Mouse (Mus musculus) embryonic fibroblast, embryonic 13.5 days (primary cell): ENCODE data around the gene Trpm3. TPM values are rescaled to one million over a fixed set of nuclear protein-coding genes. Genes with fewer than 3 reads are reported as not detected.

Source experiments
- H3K27ac ChIP-seq: 2 replicates; pipeline ENCODE4 v1.5.1; 2012; ENCODE audit warnings: low read length, control low read depth, inconsistent platforms; ENCODE audit not compliant: insufficient read depth
- H3K4me1 ChIP-seq: 2 replicates; pipeline ENCODE4 v1.6.1; 2011; ENCODE audit warnings: low read length; ENCODE audit not compliant: control insufficient read depth, insufficient read depth
- H3K4me3 ChIP-seq: 2 replicates; pipeline ENCODE4 v1.5.1; 2011; ENCODE audit warnings: mild to moderate bottlenecking, control low read depth, low read length; ENCODE audit not compliant: insufficient read depth
- CTCF ChIP-seq: IDR thresholded peaks from 2 replicates; pipeline ENCODE4 v1.5.1; 2011; ENCODE audit warnings: mild to moderate bottlenecking, control low read depth, low read length, moderate library complexity, borderline replicate concordance; ENCODE audit not compliant: insufficient read depth
- POLR2A ChIP-seq: IDR thresholded peaks from 2 replicates; pipeline ENCODE4 v1.6.1; 2011; ENCODE audit warnings: low read depth, mild to moderate bottlenecking, control low read depth, low read length, moderate library complexity
- polyA plus RNA-seq: library from polyadenylated mRNA; stranded (reverse); fragments of >200 nt; gene quantifications from 2 replicates; pipeline ENCODE4 v1.2.4, GENCODE M21; 2011; ENCODE audit warnings: low read depth; ENCODE audit not compliant: missing spikeins, insufficient read length

Gene Trpm3
- polyA plus RNA-seq, 1 experiment, result 0.46 TPM

DNA sequence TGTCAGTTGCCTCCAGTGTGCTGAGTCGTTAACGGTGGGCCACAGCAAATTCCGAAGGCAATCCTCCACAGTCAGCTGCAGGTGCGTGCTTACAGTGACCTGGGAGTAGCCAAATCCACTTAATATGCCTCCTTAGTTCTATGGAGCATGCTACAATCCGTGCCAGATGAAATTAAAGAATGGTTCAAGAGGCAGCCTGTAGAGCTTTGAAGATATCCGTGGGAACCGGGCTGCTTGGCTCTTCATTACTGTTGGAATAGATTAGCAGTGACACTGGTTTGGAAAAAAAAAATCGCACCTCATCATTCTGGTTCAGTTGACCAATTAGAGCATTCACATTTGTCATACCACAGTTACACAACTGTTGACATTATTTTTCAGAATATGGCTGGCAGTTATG is 531.4 kb downstream of the Trpm3 start:
- H3K4me1 ChIP-seq, result no peaks in the 10 kb centered on the region
- H3K27ac ChIP-seq, result no peak overlapping the region
- no peak overlapping the region for H3K4me3 ChIP-seq
- no peak for TF ChIP-seq CTCF
- no peak for TF ChIP-seq POLR2A

DNA sequence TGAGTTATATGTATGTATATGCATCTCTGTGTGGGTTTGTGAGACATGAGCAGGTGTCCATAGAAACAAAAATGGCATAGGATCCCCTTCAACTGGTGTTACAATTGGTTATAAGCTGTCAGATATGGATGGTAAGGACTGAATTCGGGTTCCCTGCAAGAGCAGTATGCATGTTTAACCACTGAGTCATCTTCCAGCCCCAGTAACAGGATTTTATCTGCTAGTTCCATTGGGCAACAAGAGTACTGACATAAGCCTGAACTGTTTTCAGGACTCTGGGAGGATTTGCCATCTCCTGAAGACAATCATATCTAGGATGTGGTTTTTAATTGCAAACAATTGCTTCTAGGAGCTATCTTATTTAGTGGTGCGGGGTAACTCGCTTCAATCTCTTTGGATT is 534.0 kb downstream of the Trpm3 start:
- H3K4me3 ChIP-seq, result no peak overlapping the region
- TF ChIP-seq POLR2A, result no peak
- no peak for TF ChIP-seq CTCF
- no peak overlapping the region for H3K27ac ChIP-seq
- H3K4me1 ChIP-seq, result 0 out of 2 replicates have a peak, but pooled peaks cover 3% of the 10 kb centered on the region

DNA sequence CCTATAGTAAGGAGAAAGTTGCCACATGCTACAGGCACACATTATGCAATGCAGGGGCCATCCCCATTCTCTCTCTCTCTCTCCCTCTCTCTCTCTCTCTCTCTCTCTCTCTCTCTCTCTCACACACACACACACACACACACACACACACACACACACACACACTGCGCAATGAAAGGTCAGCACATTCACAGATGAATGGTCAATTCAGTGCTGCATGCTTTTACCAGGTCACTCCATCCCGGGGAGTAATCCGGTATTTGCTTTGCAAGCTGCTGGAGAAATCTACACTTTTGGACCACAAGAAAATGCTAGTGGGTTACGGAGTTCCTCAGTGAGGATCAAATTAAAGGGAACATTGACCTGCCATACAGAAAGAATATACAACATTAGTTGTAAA is 537.4 kb downstream of the Trpm3 start:
- H3K4me1 ChIP-seq, result 0 out of 2 replicates have a peak, but pooled peaks cover 3% of the 10 kb centered on the region
- TF ChIP-seq POLR2A (no peak), CTCF (no peak)
- H3K27ac ChIP-seq, result no peak overlapping the region
- H3K4me3 ChIP-seq, result no peak overlapping the region

DNA sequence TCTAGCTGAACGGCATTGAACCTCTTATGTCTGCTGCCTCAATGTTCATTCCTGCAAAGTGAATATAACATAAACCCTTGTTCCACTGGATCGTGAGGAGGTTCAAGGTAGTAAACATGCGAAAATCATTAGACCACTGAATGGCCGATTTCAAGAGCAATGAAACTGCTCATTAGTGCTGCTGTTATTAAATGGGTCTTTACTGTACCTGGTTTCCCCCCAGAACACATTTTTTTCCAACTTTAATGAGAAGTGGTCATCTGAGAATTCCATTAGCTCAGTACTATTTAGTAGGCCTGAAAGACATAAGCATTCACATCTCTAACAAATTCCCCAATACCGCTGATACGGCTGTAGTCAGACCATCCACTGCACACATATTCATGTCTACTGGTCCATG is 543.4 kb downstream of the Trpm3 start:
- H3K27ac ChIP-seq, result no peak overlapping the region
- no peak overlapping the region for H3K4me3 ChIP-seq
- no peak for TF ChIP-seq CTCF
- no peak for TF ChIP-seq POLR2A
- 0 out of 2 replicates have a peak, but pooled peaks cover 3% of the 10 kb centered on the region for H3K4me1 ChIP-seq

DNA sequence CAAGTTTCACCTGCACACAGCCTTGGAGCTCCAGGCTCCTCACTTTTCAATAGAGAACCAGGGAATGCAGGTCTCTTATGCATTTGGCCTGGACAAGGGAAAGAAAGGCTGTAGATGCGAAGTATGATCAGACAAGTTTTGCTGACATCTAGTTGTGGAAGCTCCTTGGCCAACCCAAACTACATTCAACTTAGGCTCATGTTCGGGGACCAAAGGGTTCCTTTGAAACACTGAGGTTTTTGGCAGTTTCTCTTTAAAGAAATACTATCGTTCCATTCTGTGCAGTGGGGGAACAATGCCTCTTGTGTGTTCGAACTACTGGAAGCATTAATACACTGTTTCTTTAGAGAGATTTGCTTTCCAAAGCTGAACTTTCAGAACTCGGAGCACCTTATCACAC is 553.1 kb downstream of the Trpm3 start:
- TF ChIP-seq CTCF, result no peak
- TF ChIP-seq POLR2A, result no peak
- no peak overlapping the region for H3K27ac ChIP-seq

DNA sequence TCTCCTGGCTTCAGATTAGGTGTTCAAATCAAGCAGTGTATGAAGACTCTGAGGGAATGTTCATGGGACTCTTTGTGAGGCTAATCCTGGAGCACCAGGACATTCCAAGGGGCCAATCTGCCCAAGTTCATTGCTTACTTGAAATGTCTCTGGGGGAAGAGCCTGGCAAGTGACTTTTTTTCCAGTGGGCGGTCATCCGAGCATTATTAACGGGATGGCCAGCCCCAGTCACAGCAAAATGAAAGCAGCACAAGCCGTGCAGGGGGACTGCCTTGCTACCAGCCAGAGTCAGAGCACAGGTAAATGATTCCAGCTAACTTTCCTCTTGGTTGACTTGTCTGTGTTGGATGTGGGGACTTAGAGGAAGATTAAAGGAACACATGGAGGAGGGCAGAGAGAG is 553.7 kb downstream of the Trpm3 start:
- Histone ChIP-seq H3K4me1 (peaks cover 3% of the 10 kb centered on the region), H3K27ac (no peak overlapping the region), H3K4me3 (no peak overlapping the region)
- no peak for TF ChIP-seq POLR2A
- no peak for TF ChIP-seq CTCF

More for the DNA sequence above, 553.1 kb downstream of the Trpm3 start:
- H3K4me1 ChIP-seq, result peaks cover 3% of the 10 kb centered on the region
- no peak overlapping the region for H3K4me3 ChIP-seq

DNA sequence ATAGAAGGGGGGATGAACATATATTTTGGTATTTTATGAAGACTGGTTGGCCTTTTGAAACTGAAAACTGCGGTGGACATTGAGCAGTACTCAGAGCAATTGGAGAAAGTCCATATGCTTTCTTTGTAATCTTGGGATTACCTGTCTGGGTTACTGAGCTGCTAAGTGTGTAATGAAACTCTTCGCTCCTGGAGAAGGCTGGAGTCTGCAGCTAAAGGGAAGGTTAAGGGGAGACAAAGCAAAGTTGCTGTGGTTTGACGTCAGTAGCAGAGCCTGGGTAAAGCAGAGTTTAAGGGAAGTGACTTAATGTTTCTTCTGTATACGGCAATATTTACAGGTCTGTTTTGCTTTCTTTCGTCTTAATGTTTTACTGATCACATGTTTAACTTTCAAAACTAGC is 554.1 kb downstream of the Trpm3 start:
- TF ChIP-seq POLR2A (no peak), CTCF (no peak)
- Histone ChIP-seq H3K27ac (no peak overlapping the region), H3K4me3 (no peak overlapping the region), H3K4me1 (peaks cover 3% of the 10 kb centered on the region)

DNA sequence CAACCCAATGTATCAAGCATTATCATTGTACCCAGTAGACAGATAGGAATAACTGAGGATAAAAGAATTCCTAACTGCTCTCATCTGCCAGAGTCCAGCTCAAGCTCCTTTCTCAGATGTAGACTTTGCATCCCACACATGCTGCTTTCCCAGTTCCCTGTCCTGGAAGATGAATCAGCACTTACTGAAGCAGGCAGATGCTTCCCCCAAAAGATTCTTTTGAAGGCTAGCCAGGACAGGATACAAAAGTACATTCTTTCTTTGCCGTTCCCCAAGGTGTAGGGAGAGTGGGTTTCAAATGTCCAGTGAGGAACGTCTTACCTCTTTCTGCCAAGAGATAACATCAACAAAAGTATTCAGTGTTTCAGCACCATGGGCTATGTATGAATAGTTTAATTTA is 556.6 kb downstream of the Trpm3 start:
- H3K4me3 ChIP-seq, result no peak overlapping the region
- peaks cover 7% of the 10 kb centered on the region for H3K4me1 ChIP-seq
- TF ChIP-seq CTCF, result no peak
- no peak for TF ChIP-seq POLR2A
- H3K27ac ChIP-seq, result no peak overlapping the region

DNA sequence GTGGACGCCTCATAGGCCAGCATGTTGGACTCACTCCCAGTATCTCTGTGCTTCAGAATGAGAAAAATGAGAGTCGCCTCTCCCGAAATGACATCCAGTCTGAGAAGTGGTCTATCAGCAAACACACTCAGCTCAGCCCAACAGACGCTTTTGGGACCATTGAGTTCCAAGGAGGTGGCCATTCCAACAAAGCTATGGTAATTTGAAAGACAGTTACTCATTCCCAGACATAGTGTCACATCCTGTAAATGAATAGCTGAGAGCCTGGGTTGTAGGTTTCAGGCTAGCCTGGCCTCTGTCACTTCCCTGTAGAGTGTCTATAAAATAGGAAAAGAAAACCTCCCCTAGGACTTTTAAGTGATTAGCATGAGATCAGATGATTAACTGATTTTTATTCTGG is 559.9 kb downstream of the Trpm3 start:
- H3K4me3 ChIP-seq, result no peak overlapping the region
- peaks cover 7% of the 10 kb centered on the region for H3K4me1 ChIP-seq
- TF ChIP-seq POLR2A (no peak), CTCF (no peak)
- H3K27ac ChIP-seq, result peak overlapping the region; percentile 57; the same call in 1 of the 2 replicates

DNA sequence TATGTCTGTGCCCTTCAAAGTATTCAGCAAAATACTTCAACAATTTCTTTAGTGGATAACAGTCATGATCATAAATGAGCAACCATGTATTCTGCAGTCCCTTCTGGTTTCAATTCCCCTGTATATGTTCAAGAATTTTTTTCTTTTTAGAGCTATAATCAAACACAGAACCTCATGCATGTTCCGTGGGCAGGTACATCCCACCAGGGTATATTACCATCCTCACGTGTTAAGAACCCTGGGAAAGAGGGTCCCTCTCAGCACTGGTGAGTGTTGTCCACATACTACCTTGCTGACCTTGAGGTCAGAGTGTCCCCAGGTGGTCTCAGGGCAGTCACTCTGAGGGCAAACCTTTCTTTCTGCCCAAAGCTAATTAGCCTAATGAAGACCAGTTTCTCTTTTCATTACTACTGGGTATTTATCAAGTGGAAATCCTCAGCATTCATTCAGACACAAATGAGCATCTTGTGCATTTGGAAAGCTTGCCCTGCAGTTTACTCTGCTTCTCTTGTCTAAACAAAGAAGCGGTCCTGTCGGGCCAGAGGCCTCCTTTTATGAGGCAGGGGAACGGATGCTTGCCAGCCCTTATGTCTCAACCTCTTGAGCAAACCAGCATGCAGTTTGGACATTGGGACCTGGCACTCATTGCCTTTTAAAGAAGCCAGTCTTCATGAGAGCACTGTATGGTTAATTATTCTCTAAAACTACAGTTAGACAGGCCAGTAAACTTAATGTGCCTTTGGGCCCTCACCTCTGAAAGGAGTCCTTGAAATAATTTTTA is 562.2 kb downstream of the Trpm3 start:
- H3K27ac ChIP-seq, result no peak overlapping the region
- TF ChIP-seq POLR2A, result no peak
- TF ChIP-seq CTCF, result no peak
- H3K4me3 ChIP-seq, result no peak overlapping the region
- peaks cover 7% of the 10 kb centered on the region for H3K4me1 ChIP-seq
